Mouse (Mus musculus): ENCODE measurements around the gene Clp1. TPM values are rescaled to one million over a fixed set of nuclear protein-coding genes. Genes with fewer than 3 reads are reported as not detected.

The Clp1 gene
- total and polyA plus RNA-seq, 3 experiments = 27.1 to 29.8 TPM; not detected in 1

GRCm38 (mm10) chr2:84761840-84762239 lies 34.7 kb upstream of the Clp1 start:
- no peaks in the 10 kb centered on the region for H3K79me2 ChIP-seq (ENCODE audit: control insufficient read depth, insufficient read depth, low read length, poor library complexity)
- H3K9me3 ChIP-seq (replicated peaks; ENCODE audit: insufficient read depth, low read length) = no peaks in the 10 kb centered on the region
- no peak for TF ChIP-seq TAL1 (IDR thresholded peaks at IDR 0.05; ENCODE audit: low read length)
- no peak for TF ChIP-seq MEF2A (IDR thresholded peaks at IDR 0.05; ENCODE audit: extremely low read depth, insufficient replicate concordance, low read depth, low read length, poor library complexity, severe bottlenecking)
- no peak for TF ChIP-seq ZMIZ1 (IDR thresholded peaks at IDR 0.05; ENCODE audit: low read depth, low read length)
- no peak for TF ChIP-seq CHD1 (IDR thresholded peaks at IDR 0.05; ENCODE audit: low read depth, low read length)
- TF ChIP-seq MAFK (IDR thresholded peaks at IDR 0.05; ENCODE audit: borderline replicate concordance, low read depth, low read length) = no peak
- no peak for TF ChIP-seq UBTF (IDR thresholded peaks at IDR 0.05; ENCODE audit: borderline replicate concordance, insufficient read depth, low read depth, low read length)
- no peak for TF ChIP-seq ZNF384 (IDR thresholded peaks at IDR 0.05; ENCODE audit: low read depth, low read length)
- TF ChIP-seq POLR2A (IDR thresholded peaks at IDR 0.05; ENCODE audit: control insufficient read depth in 1 of 2, insufficient read depth in 1 of 2, low read depth in 1 of 2, low read length in 2 of 2, poor library complexity in 1 of 2) = no peak
- no peak for TF ChIP-seq SIN3A (IDR thresholded peaks at IDR 0.05; ENCODE audit: low read length)
- TF ChIP-seq CTCF (IDR thresholded peaks at IDR 0.05 in 2 of 3, conservative IDR thresholded peaks at IDR 0.05 in 1 of 3; ENCODE audit: control insufficient read depth in 1 of 3, insufficient read depth in 1 of 3, low read depth in 2 of 3, low read length in 3 of 3, poor library complexity in 1 of 3, severe bottlenecking in 1 of 3) = no peak
- TF ChIP-seq ZC3H11A (IDR thresholded peaks at IDR 0.05; ENCODE audit: low read depth, low read length) = no peak
- TF ChIP-seq NRF1 (IDR thresholded peaks at IDR 0.05; ENCODE audit: insufficient read depth, low read depth, low read length, poor library complexity, severe bottlenecking) = no peak
- no peak for TF ChIP-seq KAT2A (conservative IDR thresholded peaks at IDR 0.05; ENCODE audit: low read depth, low read length)
- TF ChIP-seq CHD2 (IDR thresholded peaks at IDR 0.05; ENCODE audit: low read length) = no peak
- TF ChIP-seq RAD21 (IDR thresholded peaks at IDR 0.05; ENCODE audit: low read depth, low read length) = no peak
- no peak for TF ChIP-seq MAZ (IDR thresholded peaks at IDR 0.05; ENCODE audit: low read depth, low read length)
- no peak for TF ChIP-seq BHLHE40 (IDR thresholded peaks at IDR 0.05; ENCODE audit: borderline replicate concordance, low read depth, low read length)
- TF ChIP-seq MYB (IDR thresholded peaks at IDR 0.05; ENCODE audit: low read depth, low read length) = no peak
- TF ChIP-seq TCF12 (IDR thresholded peaks at IDR 0.05; ENCODE audit: low read depth, low read length) = no peak
- no peaks in the 10 kb centered on the region for H3K36me3 ChIP-seq (ENCODE audit: control insufficient read depth in 1 of 2, insufficient read depth in 2 of 2, low read length in 2 of 2)
- no peak overlapping the region for H3K4me3 ChIP-seq (ENCODE audit: control insufficient read depth in 1 of 2, insufficient read depth in 1 of 2, low read depth in 2 of 2, low read length in 2 of 2)
- H3K27ac ChIP-seq (ENCODE audit: control insufficient read depth, low read depth, low read length) = no peak overlapping the region
- no peak overlapping the region for H3K9ac ChIP-seq (ENCODE audit: control insufficient read depth, low read depth, low read length, poor library complexity, severe bottlenecking)
- no peaks in the 10 kb centered on the region for H3K4me1 ChIP-seq (ENCODE audit: control insufficient read depth in 1 of 2, insufficient read depth in 2 of 2, low read length in 2 of 2)
- no peak for DNase-seq (ENCODE audit: low read depth, low spot score)
- peaks cover 7 to 15% of the 10 kb centered on the region in 2 experiments for H3K27me3 ChIP-seq (ENCODE audit: control insufficient read depth in 1 of 2, insufficient read depth in 2 of 2, low read length in 2 of 2)

- no peaks in the 10 kb centered on the region for H3K36me3 ChIP-seq (ENCODE audit: control insufficient read depth in 1 of 2, insufficient read depth in 2 of 2, low read length in 2 of 2)
- no peak overlapping the region for H3K9ac ChIP-seq (ENCODE audit: control insufficient read depth, low read depth, low read length, poor library complexity, severe bottlenecking)
- H3K27ac ChIP-seq (ENCODE audit: control insufficient read depth, low read depth, low read length) = no peak overlapping the region
- H3K9me3 ChIP-seq (replicated peaks; ENCODE audit: insufficient read depth, low read length) = no peaks in the 10 kb centered on the region
- no peaks in the 10 kb centered on the region for H3K4me1 ChIP-seq (ENCODE audit: control insufficient read depth in 1 of 2, insufficient read depth in 2 of 2, low read length in 2 of 2)
- H3K4me3 ChIP-seq (ENCODE audit: control insufficient read depth in 1 of 2, insufficient read depth in 1 of 2, low read depth in 2 of 2, low read length in 2 of 2) = no peak overlapping the region
- DNase-seq (ENCODE audit: low read depth, low spot score) = no peak
- no peak for TF ChIP-seq ZKSCAN1 (IDR thresholded peaks at IDR 0.05; ENCODE audit: low read depth, low read length)
- peak; percentile 57; the same call in 1 of the 2 replicates for TF ChIP-seq USF1 (IDR thresholded peaks at IDR 0.05; ENCODE audit: low read depth, low read length)
- no peaks in the 10 kb centered on the region for H3K79me2 ChIP-seq (ENCODE audit: control insufficient read depth, insufficient read depth, low read length, poor library complexity)
- peaks cover 7 to 15% of the 10 kb centered on the region in 2 experiments for H3K27me3 ChIP-seq (ENCODE audit: control insufficient read depth in 1 of 2, insufficient read depth in 2 of 2, low read length in 2 of 2)
These were observed 34.2 kb upstream of the Clp1 start for GRCm38 (mm10) chr2:84761309-84761708.
